Mouse (Mus musculus) hindbrain, embryonic 10.5 days (tissue): ENCODE data around the gene Sez6l. TPM values are rescaled to one million over a fixed set of nuclear protein-coding genes. Genes with fewer than 3 reads are reported as not detected.
"Not testable (repeated sequence)": the region's sequence is repeated elsewhere in the genome, so short reads cannot be mapped to it uniquely, and the experiment has no call there.

Experiments used
- DNase-seq: peaks from one replicate; pipeline ENCODE4 v3.0.0-alpha.2; 2017; ENCODE audit warnings: low spot score
- H3K27ac ChIP-seq: fragments of 300-500 bp; sonication (generic); 2 replicates; pipeline ENCODE4 v1.5.1; 2016; ENCODE audit warnings: mild to moderate bottlenecking, moderate library complexity
- H3K27me3 ChIP-seq: fragments of 300-500 bp; sonication (generic); 2 replicates; pipeline ENCODE4 v1.6.1; 2016; ENCODE audit warnings: mild to moderate bottlenecking; ENCODE audit not compliant: poor library complexity, insufficient read depth, severe bottlenecking
- H3K36me3 ChIP-seq: fragments of 300-500 bp; sonication (generic); 2 replicates; pipeline ENCODE4 v1.6.1; 2016; ENCODE audit warnings: mild to moderate bottlenecking, moderate library complexity
- H3K4me1 ChIP-seq: fragments of 300-500 bp; sonication (generic); replicated peaks from 2 replicates; pipeline ENCODE4 v1.6.1; 2016; ENCODE audit warnings: mild to moderate bottlenecking
- H3K4me3 ChIP-seq: fragments of 300-500 bp; sonication (generic); 2 replicates; pipeline ENCODE4 v1.5.1; 2016; ENCODE audit warnings: mild to moderate bottlenecking, moderate library complexity
- H3K9me3 ChIP-seq: fragments of 300-500 bp; sonication (generic); 2 replicates; pipeline ENCODE4 v1.6.1; 2016; ENCODE audit warnings: mild to moderate bottlenecking, moderate library complexity
- WGBS: fragments of 180-500 bp; shearing (Covaris S2); methylation state at CpG from one replicate; pipeline ENCODE4 v1.1.7; 2016; 5-methylcytosine and 5-hydroxymethylcytosine counted together
- polyA plus RNA-seq: library from polyadenylated mRNA; unstranded; fragments of >200 nt; fragmentation: Nextera tagmentation; extraction: Ambion mirVana; gene quantifications from 2 replicates; pipeline ENCODE4 v1.2.1, GENCODE M21; 2016

The Sez6l gene
- polyA plus RNA-seq, 1 experiment from 2014 or later: 6.0 TPM

GRCm38 (mm10) chr5:112427283-112427682 lies 149.7 kb downstream of the Sez6l start:
- DNase-seq: peak; percentile 75
- Histone ChIP-seq H3K27ac (no peak overlapping the region), H3K36me3 (no peaks in the 10 kb centered on the region), H3K4me1 (peaks cover 37% of the 10 kb centered on the region), H3K4me3 (no peak overlapping the region), H3K27me3 (peaks cover 76% of the 10 kb centered on the region), H3K9me3 (no peaks in the 10 kb centered on the region)
- 48% methylated on average over 2 of the region's 2 CpGs for WGBS

- H3K36me3 ChIP-seq: no peaks in the 10 kb centered on the region
- peaks cover 31% of the 10 kb centered on the region for H3K4me1 ChIP-seq
- no peak overlapping the region for H3K27ac ChIP-seq
- H3K27me3 ChIP-seq: peaks cover 75% of the 10 kb centered on the region
- no peaks in the 10 kb centered on the region for H3K9me3 ChIP-seq
- 90% methylated on average over 7 of the region's 7 CpGs for WGBS
- no peak overlapping the region for H3K4me3 ChIP-seq
- no peak for DNase-seq
Observed at GRCm38 (mm10) chr5:112426635-112427034, 150.3 kb downstream of the Sez6l start.

- H3K4me3 ChIP-seq: peak overlapping the region; percentile 24
- peaks cover 29% of the 10 kb centered on the region for H3K4me1 ChIP-seq
- 29% methylated on average over 12 of the region's 12 CpGs for WGBS
- no peaks in the 10 kb centered on the region for H3K36me3 ChIP-seq
- no peaks in the 10 kb centered on the region for H3K9me3 ChIP-seq
- peaks cover 27% of the 10 kb centered on the region for H3K27me3 ChIP-seq
- H3K27ac ChIP-seq: no peak overlapping the region
- DNase-seq: peak; percentile 44
Observed at GRCm38 (mm10) chr5:112419535-112419934, 157.4 kb downstream of the Sez6l start.

- WGBS: 59% methylated on average over 4 of the region's 4 CpGs
- Histone ChIP-seq H3K4me3 (no peak overlapping the region), H3K27me3 (peaks cover 19% of the 10 kb centered on the region), H3K27ac (no peak overlapping the region), H3K9me3 (no peaks in the 10 kb centered on the region; the same call in 1 of the 2 replicates), H3K4me1 (peaks cover 24% of the 10 kb centered on the region), H3K36me3 (no peaks in the 10 kb centered on the region)
- no peak for DNase-seq
Observed at GRCm38 (mm10) chr5:112418023-112418422, 159.0 kb downstream of the Sez6l start.

- 41% methylated on average over 5 of the region's 5 CpGs for WGBS
- no peaks in the 10 kb centered on the region for H3K36me3 ChIP-seq
- no peak overlapping the region for H3K4me3 ChIP-seq
- H3K27me3 ChIP-seq: peaks cover 24% of the 10 kb centered on the region
- peak overlapping the region; percentile 57 for H3K27ac ChIP-seq
- H3K9me3 ChIP-seq: no peaks in the 10 kb centered on the region; the same call in 1 of the 2 replicates
- peaks cover 33% of the 10 kb centered on the region for H3K4me1 ChIP-seq
- DNase-seq: peak; percentile 47
Observed at GRCm38 (mm10) chr5:112416673-112417072, 160.3 kb downstream of the Sez6l start.

- H3K9me3 ChIP-seq, H3K36me3 ChIP-seq, DNase-seq, H3K4me3 ChIP-seq, H3K27ac ChIP-seq: not testable (repeated sequence)
- H3K27me3 ChIP-seq: peaks cover 10% of the 10 kb centered on the region; the same call in 1 of the 2 replicates
- peaks cover 48% of the 10 kb centered on the region for H3K4me1 ChIP-seq
- WGBS: 84% methylated on average over 4 of the region's 4 CpGs
Observed at GRCm38 (mm10) chr5:112412781-112413180, 164.2 kb downstream of the Sez6l start.

- Histone ChIP-seq H3K4me1 (peaks cover 39% of the 10 kb centered on the region), H3K36me3 (no peaks in the 10 kb centered on the region), H3K27me3 (peaks cover 10% of the 10 kb centered on the region; the same call in 1 of the 2 replicates), H3K4me3 (peak overlapping the region; percentile 20), H3K27ac (peak overlapping the region; percentile 62), H3K9me3 (no peaks in the 10 kb centered on the region; the same call in 1 of the 2 replicates)
- peak; percentile 66 for DNase-seq
- 16% methylated on average over 19 of the region's 19 CpGs for WGBS
Observed at GRCm38 (mm10) chr5:112411514-112412335, 165.3 kb downstream of the Sez6l start.

GRCm38 (mm10) chr5:112411072-112411471 lies 165.9 kb downstream of the Sez6l start:
- H3K4me3 ChIP-seq: peak overlapping the region; percentile 20
- H3K27ac ChIP-seq: peak overlapping the region; percentile 62
- peaks cover 32% of the 10 kb centered on the region for H3K4me1 ChIP-seq
- no peaks in the 10 kb centered on the region for H3K36me3 ChIP-seq
- DNase-seq: no peak
- H3K27me3 ChIP-seq: peaks cover 10% of the 10 kb centered on the region; the same call in 1 of the 2 replicates
- 38% methylated on average over 11 of the region's 11 CpGs for WGBS
- H3K9me3 ChIP-seq: no peaks in the 10 kb centered on the region; the same call in 1 of the 2 replicates

GRCm38 (mm10) chr5:112409274-112409673 lies 167.7 kb downstream of the Sez6l start:
- H3K4me1 ChIP-seq: peaks cover 32% of the 10 kb centered on the region
- H3K36me3 ChIP-seq: no peaks in the 10 kb centered on the region
- H3K27me3 ChIP-seq: peaks cover 10% of the 10 kb centered on the region; the same call in 1 of the 2 replicates
- H3K4me3 ChIP-seq: no peak overlapping the region
- H3K9me3 ChIP-seq: no peaks in the 10 kb centered on the region; the same call in 1 of the 2 replicates
- peak overlapping the region; percentile 50; the same call in 1 of the 2 replicates for H3K27ac ChIP-seq
- WGBS: 65% methylated on average over 5 of the region's 5 CpGs
- DNase-seq: no peak

GRCm38 (mm10) chr5:112406017-112406416 lies 171.0 kb downstream of the Sez6l start:
- H3K27ac ChIP-seq: no peak overlapping the region
- 83% methylated on average over 3 of the region's 3 CpGs for WGBS
- DNase-seq: no peak
- H3K4me3 ChIP-seq: no peak overlapping the region
- no peaks in the 10 kb centered on the region for H3K27me3 ChIP-seq
- no peaks in the 10 kb centered on the region for H3K9me3 ChIP-seq
- no peaks in the 10 kb centered on the region for H3K36me3 ChIP-seq
- H3K4me1 ChIP-seq: peaks cover 17% of the 10 kb centered on the region

- no peaks in the 10 kb centered on the region; the same call in 1 of the 2 replicates for H3K4me1 ChIP-seq
- no peak for DNase-seq
- 65% methylated on average over 3 of the region's 3 CpGs for WGBS
Observed at GRCm38 (mm10) chr5:112402437-112402836, 174.5 kb downstream of the Sez6l start.

GRCm38 (mm10) chr5:112399284-112399683 lies 177.7 kb downstream of the Sez6l start:
- H3K4me1 ChIP-seq: peaks cover 14% of the 10 kb centered on the region
- H3K9me3 ChIP-seq: no peaks in the 10 kb centered on the region
- H3K4me3 ChIP-seq: no peak overlapping the region
- DNase-seq: no peak
- no peaks in the 10 kb centered on the region for H3K36me3 ChIP-seq
- 85% methylated on average over 10 of the region's 10 CpGs for WGBS
- no peaks in the 10 kb centered on the region for H3K27me3 ChIP-seq
- no peak overlapping the region for H3K27ac ChIP-seq

More at GRCm38 (mm10) chr5:112402437-112402836, 174.5 kb downstream of the Sez6l start:
- H3K27me3 ChIP-seq: no peaks in the 10 kb centered on the region
- H3K9me3 ChIP-seq: no peaks in the 10 kb centered on the region
- no peak overlapping the region for H3K27ac ChIP-seq
- no peak overlapping the region for H3K4me3 ChIP-seq
- no peaks in the 10 kb centered on the region for H3K36me3 ChIP-seq

GRCm38 (mm10) chr5:112396066-112396465 lies 180.9 kb downstream of the Sez6l start:
- Histone ChIP-seq H3K9me3 (no peaks in the 10 kb centered on the region), H3K4me1 (peaks cover 32% of the 10 kb centered on the region), H3K27me3 (peaks cover 31% of the 10 kb centered on the region), H3K36me3 (peaks cover 10% of the 10 kb centered on the region), H3K27ac (peak overlapping the region; percentile 92), H3K4me3 (no peak overlapping the region)
- 86% methylated on average over 18 of the region's 18 CpGs for WGBS
- DNase-seq: no peak
